Mouse (Mus musculus) thymus, adult 2 months (tissue): ENCODE results near the gene Pdgfc.

Experiments used
- CTCF ChIP-seq: fragments of 200-500 bp; IDR thresholded peaks from 2 replicates; pipeline ENCODE4 v1.5.1; 2012; ENCODE audit warnings: mild to moderate bottlenecking, control low read depth, low read length, moderate library complexity, borderline replicate concordance; ENCODE audit not compliant: control insufficient read depth, poor library complexity, insufficient read depth; ENCODE audit errors: extremely low read depth
- POLR2A ChIP-seq: fragments of 200-500 bp; IDR thresholded peaks from 2 replicates; pipeline ENCODE4 v1.6.1; 2012; ENCODE audit warnings: mild to moderate bottlenecking, low read length, control low read depth, moderate library complexity; ENCODE audit not compliant: control insufficient read depth, poor library complexity, insufficient read depth; ENCODE audit errors: extremely low read depth

- TF ChIP-seq CTCF (no peak), POLR2A (no peak)
These were observed 175.4 kb downstream of the Pdgfc start for GRCm38 (mm10) chr3:81211666-81212065.
